Mouse (Mus musculus) frontal cortex, adult (tissue): ENCODE results near the gene Reg3a.
"Not testable (repeated sequence)": the region's sequence is repeated elsewhere in the genome, so short reads cannot be mapped to it uniquely, and the experiment has no call there.

Source experiments
- ATAC-seq: cut with Nextera tagmentation; 2 replicates; pipeline ENCODE4 v1.9.2; 2017; ENCODE audit warnings: mild to moderate bottlenecking, moderate library complexity, mixed read lengths; ENCODE audit not compliant: low TSS enrichment

Reg3a gene

GRCm38 (mm10) chr6:78380409-78380808, at the start of gene Reg3a:
Gene Reg3a (plus strand): TSS chr6:78380709.
- ATAC-seq = no peak

GRCm38 (mm10) chr6:78331919-78332569, 48.5 kb upstream of the Reg3a start:
- ATAC-seq = peak; percentile 74

GRCm38 (mm10) chr6:78340296-78340695, 40.2 kb upstream of the Reg3a start:
- ATAC-seq = peak; percentile 99

- no peak for ATAC-seq
Observed at GRCm38 (mm10) chr6:78341689-78342088, 38.8 kb upstream of the Reg3a start.

GRCm38 (mm10) chr6:78361971-78362563, 18.4 kb upstream of the Reg3a start:
- no peak for ATAC-seq

GRCm38 (mm10) chr6:78370357-78370756, 10.2 kb upstream of the Reg3a start, which contains the start of gene Reg3b:
Gene Reg3b (plus strand): TSS chr6:78370657.
- ATAC-seq = no peak

- no peak for ATAC-seq
Observed at GRCm38 (mm10) chr6:78378765-78379164, 1.7 kb upstream of the Reg3a start, which contains the start of gene Reg3d. Gene Reg3d (minus strand): TSS chr6:78378865.

- ATAC-seq = no peak
Observed at GRCm38 (mm10) chr6:78385609-78386008, 5.1 kb downstream of the Reg3a start.

- ATAC-seq = not testable (repeated sequence)
Observed at GRCm38 (mm10) chr6:78395323-78395722, 14.8 kb downstream of the Reg3a start, which contains the start of gene Reg2. Gene Reg2 (plus strand): TSS chr6:78395623.

GRCm38 (mm10) chr6:78422411-78422810, 41.9 kb downstream of the Reg3a start, which contains the start of gene Reg1:
Gene Reg1 (plus strand): TSS chr6:78422711.
- ATAC-seq = not testable (repeated sequence)

- ATAC-seq = no peak
Observed at GRCm38 (mm10) chr6:78425497-78425896, 45.0 kb downstream of the Reg3a start.
